Mouse (Mus musculus) embryonic facial prominence, embryonic 12.5 days (tissue): ENCODE results near the gene Usp54. TPM values are rescaled to one million over a fixed set of nuclear protein-coding genes. Genes with fewer than 3 reads are reported as not detected.

ENCODE experiments used
- ATAC-seq: fragments of 200-750 bp; cut with Nextera tagmentation; 2 replicates; pipeline ENCODE4 v1.8.0; 2017; ENCODE audit not compliant: insufficient number of reproducible peaks, insufficient read depth, low FRiP score, low TSS enrichment
- H3K27ac ChIP-seq: fragments of 300-500 bp; sonication (generic); 2 replicates; pipeline ENCODE4 v1.5.1; 2016; ENCODE audit warnings: mild to moderate bottlenecking
- H3K27me3 ChIP-seq: fragments of 300-500 bp; sonication (generic); 2 replicates; pipeline ENCODE4 v1.6.1; 2016; ENCODE audit warnings: mild to moderate bottlenecking, moderate library complexity
- H3K36me3 ChIP-seq: fragments of 300-500 bp; sonication (generic); 2 replicates; pipeline ENCODE4 v1.6.1; 2016; ENCODE audit warnings: mild to moderate bottlenecking
- H3K4me1 ChIP-seq: fragments of 300-500 bp; sonication (generic); 2 replicates; pipeline ENCODE4 v1.6.1; 2016
- H3K4me2 ChIP-seq: fragments of 300-500 bp; sonication (generic); replicated peaks from 2 replicates; pipeline ENCODE4 v1.6.1; 2016; ENCODE audit warnings: mild to moderate bottlenecking, moderate library complexity
- H3K4me3 ChIP-seq: fragments of 300-500 bp; sonication (generic); 2 replicates; pipeline ENCODE4 v1.5.1; 2016; ENCODE audit warnings: mild to moderate bottlenecking
- H3K9ac ChIP-seq: fragments of 300-500 bp; sonication (generic); 2 replicates; pipeline ENCODE4 v1.6.1; 2016; ENCODE audit warnings: mild to moderate bottlenecking, moderate library complexity
- H3K9me3 ChIP-seq: fragments of 300-500 bp; sonication (generic); 2 replicates; pipeline ENCODE4 v1.6.1; 2016; ENCODE audit warnings: mild to moderate bottlenecking, moderate library complexity
- WGBS: fragments of 180-500 bp; shearing (Covaris S2); methylation state at CpG from one replicate; pipeline ENCODE4 v1.1.7; 2016; 5-methylcytosine and 5-hydroxymethylcytosine counted together
- polyA plus RNA-seq: library from polyadenylated mRNA; unstranded; fragments of >200 nt; fragmentation: Nextera tagmentation; extraction: Ambion mirVana; gene quantifications from 2 replicates; pipeline ENCODE4 v1.2.1, GENCODE M21; 2016

Usp54 gene
- polyA plus RNA-seq, 1 experiment from 2014 or later = 11.1 TPM

GRCm38 (mm10) chr14:20664436-20664835 is 23.6 kb upstream of the Usp54 start:
- H3K4me3 ChIP-seq = 0 out of 2 replicates have a peak overlapping the region, but pooled peaks have one; percentile 4
- H3K9me3 ChIP-seq = no peaks in the 10 kb centered on the region
- WGBS = 52% methylated on average over 3 of the region's 3 CpGs
- no peak overlapping the region for H3K27ac ChIP-seq
- 0 out of 2 replicates have a peak, but pooled peaks cover 7% of the 10 kb centered on the region for H3K27me3 ChIP-seq
- no peak overlapping the region for H3K4me2 ChIP-seq
- H3K4me1 ChIP-seq = peaks cover 10% of the 10 kb centered on the region
- no peak for ATAC-seq
- no peaks in the 10 kb centered on the region for H3K36me3 ChIP-seq
- H3K9ac ChIP-seq = no peak overlapping the region; the same call in 1 of the 2 replicates

GRCm38 (mm10) chr14:20663601-20664000 is 22.7 kb upstream of the Usp54 start:
- H3K4me1 ChIP-seq = peaks cover 10% of the 10 kb centered on the region
- H3K36me3 ChIP-seq = no peaks in the 10 kb centered on the region
- no peaks in the 10 kb centered on the region for H3K9me3 ChIP-seq
- no peak overlapping the region for H3K27ac ChIP-seq
- H3K9ac ChIP-seq = no peak overlapping the region; the same call in 1 of the 2 replicates
- WGBS = 60% methylated on average over 2 of the region's 2 CpGs
- 0 out of 2 replicates have a peak overlapping the region, but pooled peaks have one; percentile 4 for H3K4me3 ChIP-seq
- H3K27me3 ChIP-seq = 0 out of 2 replicates have a peak, but pooled peaks cover 7% of the 10 kb centered on the region
- no peak for ATAC-seq
- H3K4me2 ChIP-seq = no peak overlapping the region

GRCm38 (mm10) chr14:20662740-20663139 is 21.9 kb upstream of the Usp54 start:
- no peak overlapping the region for H3K27ac ChIP-seq
- no peaks in the 10 kb centered on the region for H3K9me3 ChIP-seq
- 0 out of 2 replicates have a peak overlapping the region, but pooled peaks have one; percentile 0 for H3K4me3 ChIP-seq
- peak overlapping the region; percentile 71; the same call in 1 of the 2 replicates for H3K4me2 ChIP-seq
- H3K27me3 ChIP-seq = 0 out of 2 replicates have a peak, but pooled peaks cover 3% of the 10 kb centered on the region
- peaks cover 10% of the 10 kb centered on the region for H3K4me1 ChIP-seq
- H3K36me3 ChIP-seq = no peaks in the 10 kb centered on the region
- ATAC-seq = no peak
- 82% methylated on average over 3 of the region's 3 CpGs for WGBS
- no peak overlapping the region for H3K9ac ChIP-seq

- peak overlapping the region; percentile 87 for H3K27ac ChIP-seq
- peak overlapping the region; percentile 55 for H3K4me3 ChIP-seq
- H3K4me2 ChIP-seq = peak overlapping the region; percentile 71
- H3K4me1 ChIP-seq = peaks cover 10% of the 10 kb centered on the region
- ATAC-seq = peak; percentile 57
- H3K27me3 ChIP-seq = 0 out of 2 replicates have a peak, but pooled peaks cover 2% of the 10 kb centered on the region
- no peaks in the 10 kb centered on the region for H3K36me3 ChIP-seq
- WGBS = 12% methylated on average over 19 of the region's 19 CpGs
- H3K9me3 ChIP-seq = no peaks in the 10 kb centered on the region
- H3K9ac ChIP-seq = peak overlapping the region; percentile 74
Observed at GRCm38 (mm10) chr14:20661661-20662331, 20.9 kb upstream of the Usp54 start.

- Histone ChIP-seq H3K4me3 (peak overlapping the region; percentile 55), H3K4me2 (peak overlapping the region; percentile 71), H3K36me3 (no peaks in the 10 kb centered on the region), H3K27me3 (no peaks in the 10 kb centered on the region), H3K9ac (peak overlapping the region; percentile 74), H3K27ac (peak overlapping the region; percentile 87), H3K9me3 (no peaks in the 10 kb centered on the region), H3K4me1 (peaks cover 10% of the 10 kb centered on the region)
- WGBS = under 1% methylated on average over 52 of the region's 52 CpGs
- peak; percentile 69 for ATAC-seq
Observed at GRCm38 (mm10) chr14:20660827-20661660, 20.2 kb upstream of the Usp54 start.

- 98% methylated on average over 7 of the region's 7 CpGs for WGBS
- H3K4me3 ChIP-seq = no peak overlapping the region
- no peaks in the 10 kb centered on the region for H3K9me3 ChIP-seq
- no peak overlapping the region for H3K4me2 ChIP-seq
- peaks cover 10% of the 10 kb centered on the region for H3K4me1 ChIP-seq
- H3K27me3 ChIP-seq = no peaks in the 10 kb centered on the region
- no peaks in the 10 kb centered on the region for H3K36me3 ChIP-seq
- no peak overlapping the region for H3K27ac ChIP-seq
- ATAC-seq = no peak
- no peak overlapping the region for H3K9ac ChIP-seq
Observed at GRCm38 (mm10) chr14:20659687-20660086, 18.8 kb upstream of the Usp54 start.

GRCm38 (mm10) chr14:20658902-20659301 is 18.0 kb upstream of the Usp54 start:
- Histone ChIP-seq H3K36me3 (no peaks in the 10 kb centered on the region), H3K9me3 (no peaks in the 10 kb centered on the region), H3K4me3 (no peak overlapping the region), H3K4me1 (peaks cover 10% of the 10 kb centered on the region), H3K4me2 (no peak overlapping the region), H3K27me3 (no peaks in the 10 kb centered on the region), H3K9ac (no peak overlapping the region), H3K27ac (no peak overlapping the region)
- WGBS = 84% methylated on average over 6 of the region's 6 CpGs
- no peak for ATAC-seq

GRCm38 (mm10) chr14:20658326-20658725 is 17.5 kb upstream of the Usp54 start:
- ATAC-seq = no peak

GRCm38 (mm10) chr14:20656361-20656760 is 15.5 kb upstream of the Usp54 start, which contains the start of gene Myoz1:
TSS of gene Myoz1 (minus strand) at chr14:20656540.
- no peaks in the 10 kb centered on the region for H3K27me3 ChIP-seq
- ATAC-seq = no peak
- no peaks in the 10 kb centered on the region for H3K36me3 ChIP-seq
- H3K4me3 ChIP-seq = no peak within 1 kb of the TSS
- H3K27ac ChIP-seq = no peak within 1 kb of the TSS
- no peaks in the 10 kb centered on the region for H3K9me3 ChIP-seq
- H3K4me2 ChIP-seq = no peak within 1 kb of the TSS
- H3K4me1 ChIP-seq = no peaks in the 10 kb centered on the region; the same call in 1 of the 2 replicates
- H3K9ac ChIP-seq = no peak within 1 kb of the TSS
- WGBS = 32% methylated on average over 11 of the region's 11 CpGs

More at GRCm38 (mm10) chr14:20658326-20658725, 17.5 kb upstream of the Usp54 start:
- Histone ChIP-seq H3K36me3 (no peaks in the 10 kb centered on the region), H3K4me3 (no peak overlapping the region), H3K9ac (no peak overlapping the region), H3K27me3 (no peaks in the 10 kb centered on the region), H3K9me3 (no peaks in the 10 kb centered on the region), H3K27ac (no peak overlapping the region), H3K4me1 (peaks cover 10% of the 10 kb centered on the region), H3K4me2 (no peak overlapping the region)

GRCm38 (mm10) chr14:20655731-20656130 is 14.9 kb upstream of the Usp54 start:
- H3K9ac ChIP-seq = no peak overlapping the region
- no peak overlapping the region for H3K4me2 ChIP-seq
- H3K27ac ChIP-seq = no peak overlapping the region
- no peaks in the 10 kb centered on the region for H3K9me3 ChIP-seq
- 58% methylated on average over 9 of the region's 9 CpGs for WGBS
- no peak for ATAC-seq
- H3K36me3 ChIP-seq = no peaks in the 10 kb centered on the region
- H3K27me3 ChIP-seq = no peaks in the 10 kb centered on the region
- no peaks in the 10 kb centered on the region; the same call in 1 of the 2 replicates for H3K4me1 ChIP-seq
- no peak overlapping the region for H3K4me3 ChIP-seq

GRCm38 (mm10) chr14:20654690-20655421 is 14.0 kb upstream of the Usp54 start:
- Histone ChIP-seq H3K36me3 (no peaks in the 10 kb centered on the region), H3K9me3 (no peaks in the 10 kb centered on the region), H3K4me1 (no peaks in the 10 kb centered on the region), H3K4me3 (no peak overlapping the region), H3K27ac (no peak overlapping the region), H3K27me3 (no peaks in the 10 kb centered on the region), H3K9ac (no peak overlapping the region), H3K4me2 (no peak overlapping the region)
- ATAC-seq = no peak
- 82% methylated on average over 9 of the region's 9 CpGs for WGBS
